Mouse (Mus musculus) left cerebral cortex, adult 2 months (tissue): ENCODE measurements around the gene Ltb. TPM values are rescaled to one million over a fixed set of nuclear protein-coding genes. Genes with fewer than 3 reads are reported as not detected.

Experiments
- DNase-seq, 2 experiments: peaks; one replicate each; pipeline ENCODE4 v3.0.0; 2021 to 2022; ENCODE audit warnings: low spot score in 2 of 2, mixed read lengths in 1 of 2; ENCODE audit errors: extremely low spot score in 1 of 2
- H3K27ac ChIP-seq: fragments of 200-600 bp; 2 replicates; pipeline ENCODE4 v1.8.1; 2022
- H3K4me3 ChIP-seq: fragments of 200-600 bp; 2 replicates; pipeline ENCODE4 v1.8.1; 2022
- CTCF ChIP-seq: fragments of 200-600 bp; IDR thresholded peaks from 2 replicates; pipeline ENCODE4 v1.8.1; 2022; ENCODE audit warnings: antibody characterized with exemption, mild to moderate bottlenecking, moderate library complexity
- intact Hi-C: fragments of 180-260 bp; cut with DNase I; formaldehyde crosslinking; loops from one replicate; pipeline ENCODE4 v1.15.1; 2025
- total RNA-seq, 2 experiments: library from RNA; stranded (reverse); gene quantifications; 2 replicates each; pipeline ENCODE4 v1.2.3; 2021

The Ltb gene
- total RNA-seq, 2 experiments from 2014 or later, result 0.79 to 0.86 TPM

GRCm38 (mm10) chr17:35198946-35199345 lies 4.7 kb downstream of the Ltb start:
- no peak for DNase-seq
- intact Hi-C loops, result no loop called here
- H3K4me3 ChIP-seq, result no peak overlapping the region
- H3K27ac ChIP-seq, result no peak overlapping the region
- no peak for TF ChIP-seq CTCF

- intact Hi-C loops, result no loop called here
- DNase-seq, result no peak
- no peak for TF ChIP-seq CTCF
- Histone ChIP-seq H3K4me3 (no peak overlapping the region), H3K27ac (no peak overlapping the region)
Observed at GRCm38 (mm10) chr17:35200398-35200797, 6.2 kb downstream of the Ltb start.

GRCm38 (mm10) chr17:35201128-35201527 lies 6.9 kb downstream of the Ltb start:
- no peak for DNase-seq
- TF ChIP-seq CTCF, result no peak
- H3K4me3 ChIP-seq, result no peak overlapping the region
- intact Hi-C loops, result no loop called here
- no peak overlapping the region for H3K27ac ChIP-seq

- intact Hi-C loops, result no loop called here
- Histone ChIP-seq H3K4me3 (no peak within 1 kb of the TSS), H3K27ac (no peak within 1 kb of the TSS)
- no peak for TF ChIP-seq CTCF
- no peak for DNase-seq
Observed at GRCm38 (mm10) chr17:35201787-35202186, 7.5 kb downstream of the Ltb start, which contains the start of gene Tnf. Tnf (minus strand) TSS chr17:35202007.

GRCm38 (mm10) chr17:35202442-35202841 lies 8.2 kb downstream of the Ltb start:
- intact Hi-C loops, result no loop called here
- Histone ChIP-seq H3K27ac (no peak overlapping the region), H3K4me3 (no peak overlapping the region)
- no peak for DNase-seq
- no peak for TF ChIP-seq CTCF

- TF ChIP-seq CTCF, result no peak
- no peak within 1 kb of the TSS for H3K4me3 ChIP-seq
- no peak for DNase-seq
- intact Hi-C loops, result no loop called here
- no peak within 1 kb of the TSS for H3K27ac ChIP-seq
Observed at GRCm38 (mm10) chr17:35204494-35205379, 10.5 kb downstream of the Ltb start, which contains the start of gene Lta. Lta (minus strand) TSS chr17:35205351.

GRCm38 (mm10) chr17:35205380-35205769 lies 11.1 kb downstream of the Ltb start:
- Histone ChIP-seq H3K4me3 (no peak overlapping the region), H3K27ac (no peak overlapping the region)
- TF ChIP-seq CTCF, result no peak
- no peak for DNase-seq
- intact Hi-C loops, result no loop called here

GRCm38 (mm10) chr17:35209785-35210535 lies 15.7 kb downstream of the Ltb start:
- no peak overlapping the region for H3K27ac ChIP-seq
- no peak for TF ChIP-seq CTCF
- no peak for DNase-seq
- intact Hi-C loops, result no loop called here
- H3K4me3 ChIP-seq, result no peak overlapping the region

- no peak overlapping the region for H3K27ac ChIP-seq
- intact Hi-C loops, result no loop called here
- H3K4me3 ChIP-seq, result no peak overlapping the region
- TF ChIP-seq CTCF, result no peak
- DNase-seq, result no peak
Observed at GRCm38 (mm10) chr17:35210593-35210992, 16.4 kb downstream of the Ltb start.

GRCm38 (mm10) chr17:35213071-35213470 lies 18.8 kb downstream of the Ltb start:
- no peak overlapping the region for H3K4me3 ChIP-seq
- intact Hi-C loops, result no loop called here
- no peak for TF ChIP-seq CTCF
- DNase-seq, result no peak
- H3K27ac ChIP-seq, result no peak overlapping the region

GRCm38 (mm10) chr17:35218516-35219193 lies 24.4 kb downstream of the Ltb start:
- no peak for TF ChIP-seq CTCF
- Histone ChIP-seq H3K4me3 (no peak overlapping the region), H3K27ac (peak overlapping the region; percentile 7; the same call in 1 of the 2 replicates)
- DNase-seq, result no peak
- intact Hi-C loops, result no loop called here

- 0 out of 2 replicates have a peak overlapping the region, but pooled peaks have one; percentile 4 for H3K27ac ChIP-seq
- H3K4me3 ChIP-seq, result no peak overlapping the region
- no peak for TF ChIP-seq CTCF
- no peak for DNase-seq
- intact Hi-C loops, result no loop called here
Observed at GRCm38 (mm10) chr17:35219601-35220041, 25.4 kb downstream of the Ltb start.
